7 mouse cellular contexts compared by ENCODE assay signal in genomic region chr4:150730061-150730812, GRCm38 (mm10).
A peak's percentile ranks its signal among the peaks of the same experiment; 100 is the strongest.
DNase-seq lines count a peak whose midpoint lies in the region; ATAC-seq and TF ChIP-seq lines count a peak whose summit lies in the region.

No protein-coding gene starts in this region.

- H3K36me3 ChIP-seq in heart, postnatal 0 days (replicated peaks; ENCODE audit: control insufficient read depth, insufficient read depth, low read length) = no peaks in the 10 kb centered on the region
- H3K36me3 ChIP-seq in midbrain, embryonic 14.5 days (ENCODE audit: control insufficient read depth, insufficient read depth, low read length) = no peaks in the 10 kb centered on the region

- peaks cover 3% of the 10 kb centered on the region; the same call in 1 of the 2 replicates for H3K4me1 ChIP-seq in heart, postnatal 0 days (ENCODE audit: control insufficient read depth, insufficient read depth)
- peaks cover 8% of the 10 kb centered on the region; the same call in 1 of the 2 replicates for H3K4me1 ChIP-seq in midbrain, embryonic 14.5 days (ENCODE audit: control insufficient read depth, insufficient read depth, low read length)

- peak; percentile 32 for DNase-seq in adipocyte (ENCODE audit: low spot score)
- DNase-seq in embryo, embryonic 9.5 days (ENCODE audit: extremely low spot score) = peak; percentile 54
- DNase-seq in heart, postnatal 0 days (ENCODE audit: low spot score) = peak; percentile 67
- peak; percentile 81 for DNase-seq in layer of hippocampus, adult 9-11 months
- peak; percentile 67 for DNase-seq in midbrain, embryonic 14.5 days
- no peak for DNase-seq in ovary, adult 18-20 months (ENCODE audit: low spot score)
- DNase-seq in thymus, postnatal 36 days = no peak

- no peak overlapping the region for H3K4me2 ChIP-seq in heart, postnatal 0 days (ENCODE audit: low read depth, low read length)
- H3K4me2 ChIP-seq in midbrain, embryonic 14.5 days (ENCODE audit: low read length) = peak overlapping the region; percentile 17; the same call in 1 of the 2 replicates

- H3K4me3 ChIP-seq in heart, postnatal 0 days (ENCODE audit: low read depth, low read length) = no peak overlapping the region
- H3K4me3 ChIP-seq in midbrain, embryonic 14.5 days (replicated peaks; ENCODE audit: low read depth, low read length) = no peak overlapping the region

- H3K9me3 ChIP-seq in heart, postnatal 0 days (replicated peaks; ENCODE audit: control insufficient read depth, low read length) = peaks cover 4% of the 10 kb centered on the region; the same call in 1 of the 2 replicates
- no peaks in the 10 kb centered on the region for H3K9me3 ChIP-seq in midbrain, embryonic 14.5 days (ENCODE audit: control insufficient read depth, low read length)

- ATAC-seq in heart, postnatal 0 days (ENCODE audit: insufficient read depth, low read depth) = peak; percentile 57
- ATAC-seq in midbrain, embryonic 14.5 days (ENCODE audit: low FRiP score, low TSS enrichment) = peak; percentile 43; the same call in 1 of the 2 replicates

- peak overlapping the region; percentile 71 for H3K27ac ChIP-seq in heart, postnatal 0 days (ENCODE audit: low read depth)
- peak overlapping the region; percentile 52 for H3K27ac ChIP-seq in midbrain, embryonic 14.5 days (replicated peaks; ENCODE audit: low read depth, low read length)

- H3K27me3 ChIP-seq in heart, postnatal 0 days (ENCODE audit: control insufficient read depth, insufficient read depth, low read length) = no peaks in the 10 kb centered on the region
- no peaks in the 10 kb centered on the region for H3K27me3 ChIP-seq in midbrain, embryonic 14.5 days (ENCODE audit: control insufficient read depth, insufficient read depth, low read length)

- TF ChIP-seq CTCF in heart, postnatal 0 days (IDR thresholded peaks at IDR 0.05; ENCODE audit: low read depth) = no peak

- no peak for TF ChIP-seq EP300 in heart, postnatal 0 days (IDR thresholded peaks at IDR 0.05; ENCODE audit: low read depth)

- no peak overlapping the region for H3K9ac ChIP-seq in heart, postnatal 0 days (replicated peaks; ENCODE audit: low read depth, low read length)
- 0 out of 2 replicates have a peak overlapping the region, but pooled peaks have one; percentile 2 for H3K9ac ChIP-seq in midbrain, embryonic 14.5 days (replicated peaks; ENCODE audit: low read length)

- 13% methylated on average over 12 of the region's 12 CpGs for WGBS in heart, postnatal 0 days
- 3% methylated on average over 11 of the region's 12 CpGs for WGBS in midbrain, embryonic 14.5 days

Comparison
In these comparisons a context has a peak if more than half of its experiments do, and no peak if none do; other contexts are left out.
1. DNase-seq: peak in adipocyte (single experiment), embryo, embryonic 9.5 days (single experiment), heart, postnatal 0 days (single experiment), layer of hippocampus, adult 9-11 months (single experiment) and midbrain, embryonic 14.5 days (single experiment); none in ovary, adult 18-20 months (single experiment) and thymus, postnatal 36 days (0 of 2).